Mouse (Mus musculus) limb, embryonic 15.5 days (tissue): ENCODE measurements around the gene Gfra4. TPM values are rescaled to one million over a fixed set of nuclear protein-coding genes. Genes with fewer than 3 reads are reported as not detected.

Source experiments
- ATAC-seq: fragments of 200-750 bp; cut with Nextera tagmentation; 2 replicates; pipeline ENCODE4 v1.8.0; 2017; ENCODE audit warnings: low read depth, moderate TSS enrichment; ENCODE audit not compliant: insufficient number of reproducible peaks, low FRiP score, low TSS enrichment
- H3K27ac ChIP-seq: fragments of 300-500 bp; sonication (generic); 2 replicates; pipeline ENCODE4 v1.5.1; 2015; ENCODE audit warnings: moderate library complexity, mild to moderate bottlenecking, inconsistent platforms
- H3K27me3 ChIP-seq: fragments of 300-500 bp; sonication (generic); 2 replicates; pipeline ENCODE4 v1.6.1; 2015; ENCODE audit warnings: inconsistent platforms
- H3K36me3 ChIP-seq: fragments of 300-500 bp; sonication (generic); 2 replicates; pipeline ENCODE4 v1.6.1; 2015; ENCODE audit warnings: inconsistent platforms
- H3K4me1 ChIP-seq: fragments of 300-500 bp; sonication (generic); 2 replicates; pipeline ENCODE4 v1.6.1; 2015; ENCODE audit warnings: inconsistent platforms
- H3K4me2 ChIP-seq: fragments of 300-500 bp; sonication (generic); 2 replicates; pipeline ENCODE4 v1.6.1; 2015; ENCODE audit warnings: mild to moderate bottlenecking, inconsistent platforms
- H3K4me3 ChIP-seq: fragments of 300-500 bp; sonication (generic); 2 replicates; pipeline ENCODE4 v1.5.1; 2015; ENCODE audit warnings: mild to moderate bottlenecking, inconsistent platforms
- H3K9ac ChIP-seq: fragments of 300-500 bp; sonication (generic); 2 replicates; pipeline ENCODE4 v1.6.1; 2015; ENCODE audit warnings: inconsistent platforms
- H3K9me3 ChIP-seq: fragments of 300-500 bp; sonication (generic); 2 replicates; pipeline ENCODE4 v1.6.1; 2016; ENCODE audit warnings: inconsistent platforms
- WGBS: fragments of 180-500 bp; shearing (Covaris S2); methylation state at CpG from one replicate; pipeline ENCODE4 v1.1.7; 2015; 5-methylcytosine and 5-hydroxymethylcytosine counted together
- microRNA-seq: library from miRNA; unstranded; fragments of <30 nt; microRNA quantifications from one replicate; pipeline ENCODE4, GENCODE M21; 2016
- polyA plus RNA-seq: library from polyadenylated mRNA; unstranded; fragments of >200 nt; fragmentation: Nextera tagmentation; extraction: Ambion mirVana; gene quantifications from 2 replicates; pipeline ENCODE4 v1.2.1, GENCODE M21; 2015

Gene Gfra4
- polyA plus RNA-seq, 1 experiment from 2014 or later: 31.8 TPM

DNA sequence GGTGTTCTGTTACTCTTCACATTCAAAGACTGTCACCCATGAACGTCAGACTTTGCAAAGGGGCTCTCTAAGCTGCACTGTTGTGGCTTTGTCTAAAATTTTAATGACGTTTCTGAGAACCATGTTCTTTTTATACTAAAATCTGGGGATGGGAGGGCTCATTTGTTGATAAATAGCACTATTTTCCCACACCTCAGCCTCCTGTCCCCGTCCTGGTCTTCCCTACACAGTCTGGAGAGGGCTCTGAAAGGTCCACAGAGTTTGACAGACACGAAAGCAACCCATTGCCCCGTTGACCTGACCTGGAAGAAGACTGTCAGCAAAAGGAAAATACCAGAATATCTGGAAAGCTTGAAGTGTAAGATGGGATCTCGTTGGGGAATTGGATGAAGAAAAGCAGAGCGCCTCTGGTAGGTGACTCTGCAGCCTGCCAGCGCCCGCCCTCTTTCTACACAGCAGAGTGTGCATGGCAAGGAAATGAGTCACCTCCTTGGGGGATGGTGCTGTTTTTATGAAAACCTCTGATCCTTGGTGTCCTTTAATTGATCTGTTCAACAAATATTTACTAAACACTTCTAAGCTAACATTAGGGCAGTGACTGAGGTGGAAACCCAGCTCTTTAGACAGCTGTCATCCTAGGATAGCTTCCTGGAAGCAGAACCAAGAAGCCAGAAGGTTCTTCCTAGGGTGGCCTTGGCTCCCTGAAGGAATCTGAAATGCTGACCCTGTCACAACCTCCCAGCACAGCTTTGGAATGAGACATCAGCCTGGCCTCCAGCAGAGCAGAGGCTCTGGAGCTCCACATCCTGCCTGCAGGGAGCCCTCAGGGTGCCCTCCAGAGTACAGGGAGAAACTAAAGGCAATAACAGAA is 13.6 kb downstream of the Gfra4 start:
- Histone ChIP-seq H3K9me3 (no peaks in the 10 kb centered on the region), H3K27ac (no peak overlapping the region; the same call in 1 of the 2 replicates), H3K4me1 (0 out of 2 replicates have a peak, but pooled peaks cover 3% of the 10 kb centered on the region), H3K4me3 (no peak overlapping the region), H3K36me3 (peaks cover 23% of the 10 kb centered on the region), H3K4me2 (no peak overlapping the region), H3K27me3 (no peaks in the 10 kb centered on the region), H3K9ac (no peak overlapping the region)
- 73% methylated on average over 9 of the region's 9 CpGs for WGBS
- ATAC-seq: no peak

- Histone ChIP-seq H3K9me3 (no peaks in the 10 kb centered on the region), H3K9ac (no peak overlapping the region), H3K4me3 (no peak overlapping the region), H3K36me3 (peaks cover 37% of the 10 kb centered on the region), H3K27ac (no peak overlapping the region), H3K4me1 (0 out of 2 replicates have a peak, but pooled peaks cover 3% of the 10 kb centered on the region), H3K27me3 (no peaks in the 10 kb centered on the region), H3K4me2 (no peak overlapping the region)
- no peak for ATAC-seq
- WGBS: 86% methylated on average over 3 of the region's 3 CpGs
Measured at GRCm38 (mm10) chr2:131026941-131027340, 15.9 kb downstream of the Gfra4 start.

GRCm38 (mm10) chr2:131025230-131025629 is 17.7 kb downstream of the Gfra4 start:
- no peaks in the 10 kb centered on the region for H3K9me3 ChIP-seq
- peaks cover 51% of the 10 kb centered on the region for H3K36me3 ChIP-seq
- no peak overlapping the region for H3K9ac ChIP-seq
- no peak overlapping the region for H3K4me3 ChIP-seq
- 0 out of 2 replicates have a peak, but pooled peaks cover 3% of the 10 kb centered on the region for H3K4me1 ChIP-seq
- ATAC-seq: no peak
- no peak overlapping the region for H3K4me2 ChIP-seq
- whole genome bisulfite sequencing: 99% methylated on average over 2 of the region's 2 CpGs
- H3K27me3 ChIP-seq: no peaks in the 10 kb centered on the region
- no peak overlapping the region for H3K27ac ChIP-seq

DNA sequence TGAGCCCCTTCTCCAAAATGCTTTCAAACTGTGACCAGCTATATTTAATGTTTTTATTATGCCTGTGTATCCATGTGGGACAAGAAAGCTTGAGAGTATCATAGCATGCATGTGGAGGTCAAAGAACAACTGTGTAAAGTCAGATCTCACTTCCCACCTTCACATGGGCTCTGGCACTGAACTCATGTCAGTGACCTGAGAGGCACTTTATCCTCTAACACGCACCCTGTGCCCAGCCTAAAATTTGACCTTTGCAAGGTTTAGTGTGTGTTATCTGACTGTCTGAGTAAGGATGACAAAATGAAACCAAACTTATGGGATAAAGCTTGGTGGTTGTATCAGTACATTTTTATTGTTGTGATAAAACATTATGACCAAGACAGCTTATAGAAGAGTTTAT is 32.3 kb downstream of the Gfra4 start:
- Histone ChIP-seq H3K36me3 (peaks cover 41% of the 10 kb centered on the region), H3K4me1 (no peaks in the 10 kb centered on the region), H3K4me3 (no peak overlapping the region), H3K27me3 (no peaks in the 10 kb centered on the region), H3K9ac (no peak overlapping the region), H3K9me3 (no peaks in the 10 kb centered on the region), H3K4me2 (no peak overlapping the region), H3K27ac (no peak overlapping the region)
- WGBS: 83% methylated on average over 1 of the region's 1 CpGs
- ATAC-seq: no peak

DNA sequence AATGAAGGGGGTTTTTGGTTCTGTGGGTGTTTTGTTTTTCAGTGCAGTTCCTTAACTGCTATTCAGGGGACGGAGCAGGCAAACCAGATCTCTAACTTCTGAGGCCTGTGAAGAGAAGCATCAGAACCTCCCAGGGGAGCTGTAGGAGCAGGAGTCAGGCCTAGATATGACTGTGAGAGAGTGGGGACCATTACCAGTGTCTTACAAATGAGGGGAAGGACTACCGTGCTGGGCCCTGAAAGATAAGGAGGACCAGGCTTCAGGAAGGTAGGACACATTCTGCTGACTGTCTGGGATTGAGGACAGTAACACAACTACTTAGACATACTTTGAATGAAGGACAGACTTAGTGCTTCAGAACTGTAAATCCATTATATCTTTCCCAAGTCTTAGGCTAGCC is 33.8 kb downstream of the Gfra4 start:
- no peak overlapping the region for H3K4me3 ChIP-seq
- H3K9me3 ChIP-seq: no peaks in the 10 kb centered on the region
- ATAC-seq: no peak
- WGBS: 85% methylated on average over 2 of the region's 2 CpGs
- H3K27ac ChIP-seq: no peak overlapping the region
- H3K36me3 ChIP-seq: peaks cover 48% of the 10 kb centered on the region
- no peak overlapping the region for H3K4me2 ChIP-seq
- no peaks in the 10 kb centered on the region for H3K27me3 ChIP-seq
- H3K9ac ChIP-seq: no peak overlapping the region
- H3K4me1 ChIP-seq: no peaks in the 10 kb centered on the region

DNA sequence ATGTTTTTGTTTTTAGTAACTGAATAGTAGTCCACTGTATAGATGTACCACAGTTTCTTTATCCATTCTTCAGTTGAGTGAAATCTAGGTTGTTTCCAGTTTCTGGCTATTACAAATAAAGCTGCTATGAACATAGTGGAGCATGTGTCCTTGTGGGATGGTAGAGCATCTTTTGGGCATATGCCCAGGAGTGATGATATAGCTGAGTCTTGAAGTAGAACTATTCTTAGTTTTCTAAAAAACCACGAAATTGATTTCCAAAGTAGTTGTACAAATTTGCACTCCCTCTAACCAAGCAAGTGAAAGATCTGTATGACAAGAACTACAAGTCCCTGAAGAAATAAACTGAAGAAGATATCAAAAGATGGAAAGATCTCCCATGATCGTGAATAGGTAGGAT is 50.1 kb downstream of the Gfra4 start:
- Histone ChIP-seq H3K4me3 (no peak overlapping the region), H3K27ac (no peak overlapping the region), H3K9ac (no peak overlapping the region), H3K36me3 (peaks cover 41% of the 10 kb centered on the region), H3K4me2 (no peak overlapping the region), H3K9me3 (no peaks in the 10 kb centered on the region), H3K4me1 (no peaks in the 10 kb centered on the region), H3K27me3 (no peaks in the 10 kb centered on the region)
- ATAC-seq: no peak
- 94% methylated on average over 2 of the region's 2 CpGs for WGBS

Small RNAs within 50 kb of the gene (microRNA-seq; reads per million reads assigned to microRNA genes)
- gene Mir6973b: not detected

Other genes starting within 250 kb of the Gfra4 start
- 32.4 and 36.7 TPM in 2 replicates for gene 4930402H24Rik, start 136.7 kb downstream of the Gfra4 start, polyA plus RNA-seq
- gene Atrn, start 136.6 kb downstream of the Gfra4 start, polyA plus RNA-seq: 6.6 and 7.7 TPM in 2 replicates
- 69.2 and 77.5 TPM in 2 replicates for gene Adam33, start 20.7 kb upstream of the Gfra4 start, polyA plus RNA-seq
- 0.58 and 0.61 TPM in 2 replicates for gene Siglec1, start 43.7 kb upstream of the Gfra4 start, polyA plus RNA-seq
- gene Hspa12b, start 84.2 kb upstream of the Gfra4 start, polyA plus RNA-seq: 16.0 and 22.0 TPM in 2 replicates
- not detected in 2 replicates for gene Gm11037, start 90.4 kb upstream of the Gfra4 start, polyA plus RNA-seq
- gene 1700037H04Rik, start 117.0 kb upstream of the Gfra4 start, polyA plus RNA-seq: 53.6 and 56.0 TPM in 2 replicates
- 9.6 and 12.0 TPM in 2 replicates for gene Cenpb, start 137.0 kb upstream of the Gfra4 start, polyA plus RNA-seq
- 51.2 and 51.3 TPM in 2 replicates for gene Cdc25b, start 143.9 kb upstream of the Gfra4 start, polyA plus RNA-seq
- 5.3 and 6.1 TPM in 2 replicates for gene Spef1, start 144.2 kb upstream of the Gfra4 start, polyA plus RNA-seq
- gene Ap5s1, start 164.0 kb upstream of the Gfra4 start, polyA plus RNA-seq: 26.7 and 27.8 TPM in 2 replicates
- 19.2 and 22.5 TPM in 2 replicates for gene Mavs, start 191.0 kb upstream of the Gfra4 start, polyA plus RNA-seq
- 27.9 and 34.8 TPM in 2 replicates for gene Pank2, start 219.4 kb upstream of the Gfra4 start, polyA plus RNA-seq